Mouse (Mus musculus): ENCODE measurements around the gene Kcna7.

DNA sequence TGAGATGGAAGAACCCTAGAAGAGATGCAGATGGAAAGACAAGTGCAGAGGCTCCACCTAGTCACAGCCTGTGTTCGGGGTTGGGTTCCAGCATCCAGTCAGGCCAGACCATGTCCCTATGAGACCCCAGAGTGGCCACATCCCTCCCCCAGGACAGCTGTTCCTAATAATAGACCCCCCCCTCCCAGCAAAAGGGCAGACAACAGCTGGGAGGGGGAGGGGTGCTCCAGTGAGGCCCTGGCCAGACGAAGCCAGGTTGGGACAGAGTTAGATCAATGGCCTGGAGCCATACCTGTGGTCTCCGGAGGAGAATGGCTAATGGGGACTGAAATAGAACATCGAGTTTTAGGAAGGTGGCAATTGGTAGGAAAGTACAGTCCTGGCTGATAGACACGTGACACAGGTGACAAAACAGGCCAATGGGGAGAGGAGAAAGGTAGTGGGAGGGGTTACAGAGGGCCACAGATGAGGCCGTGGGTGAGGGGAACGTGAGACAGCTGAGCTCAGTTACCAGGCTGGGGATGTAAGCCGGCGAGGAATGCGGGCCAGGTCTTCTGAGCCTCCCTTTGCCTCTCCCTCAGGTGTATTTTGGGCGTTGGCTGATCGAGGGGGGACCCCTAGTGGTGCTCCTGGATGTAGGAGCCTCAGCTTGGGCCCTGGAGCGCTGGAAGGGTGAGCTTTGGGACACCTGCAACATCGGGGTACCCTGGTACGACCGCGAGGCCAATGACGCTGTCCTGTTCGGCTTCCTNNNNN, 32.2 kb downstream of the Kcna7 start, which contains the start of gene Ruvbl2:
- TF ChIP-seq POLR2A (IDR thresholded peaks at IDR 0.05; ENCODE audit: borderline replicate concordance, control insufficient read depth, low read depth, low read length) (0 out of 2 replicates have a peak, but pooled peaks have one; percentile 12), CTCF (IDR thresholded peaks at IDR 0.05; ENCODE audit: control insufficient read depth, insufficient read depth, low read length) (no peak)
